Mouse (Mus musculus): ENCODE data around the gene Fndc8.
A peak's percentile ranks its signal among the peaks of the same experiment; 100 is the strongest.

GRCm38 (mm10) chr11:82871031-82871446 lies 20.9 kb upstream of the Fndc8 start, which contains the start of gene Rffl:
- no peak for TF ChIP-seq POLR2A (IDR thresholded peaks at IDR 0.05; ENCODE audit: control insufficient read depth, extremely low read depth, insufficient read depth, low read length, poor library complexity)
- peak; percentile 89 for TF ChIP-seq CTCF (IDR thresholded peaks at IDR 0.05; ENCODE audit: borderline replicate concordance, control insufficient read depth, extremely low read depth, insufficient read depth, low read length, poor library complexity)

Measured in thymus, adult 2 months (tissue).